Mouse (Mus musculus): Measurements from ENCODE around the gene Vmn2r21.
"Not testable (repeated sequence)": the region's sequence is repeated elsewhere in the genome, so short reads cannot be mapped to it uniquely, and the experiment has no call there.

The Vmn2r21 gene

GRCm38 (mm10) chr6:123533306-123533705, at the start of gene Vmn2r21:
Gene Vmn2r21 (minus strand): TSS chr6:123533406.
- not testable (repeated sequence) for DNase-seq (ENCODE audit: low spot score)

GRCm38 (mm10) chr6:123574698-123575097, 41.5 kb upstream of the Vmn2r21 start:
- DNase-seq (ENCODE audit: low spot score), result not testable (repeated sequence)

GRCm38 (mm10) chr6:123539755-123540154, 6.5 kb upstream of the Vmn2r21 start:
- DNase-seq (ENCODE audit: low spot score), result not testable (repeated sequence)

- DNase-seq (ENCODE audit: low spot score), result not testable (repeated sequence)
Measured at GRCm38 (mm10) chr6:123522263-123523011, 10.8 kb downstream of the Vmn2r21 start.

DNA sequence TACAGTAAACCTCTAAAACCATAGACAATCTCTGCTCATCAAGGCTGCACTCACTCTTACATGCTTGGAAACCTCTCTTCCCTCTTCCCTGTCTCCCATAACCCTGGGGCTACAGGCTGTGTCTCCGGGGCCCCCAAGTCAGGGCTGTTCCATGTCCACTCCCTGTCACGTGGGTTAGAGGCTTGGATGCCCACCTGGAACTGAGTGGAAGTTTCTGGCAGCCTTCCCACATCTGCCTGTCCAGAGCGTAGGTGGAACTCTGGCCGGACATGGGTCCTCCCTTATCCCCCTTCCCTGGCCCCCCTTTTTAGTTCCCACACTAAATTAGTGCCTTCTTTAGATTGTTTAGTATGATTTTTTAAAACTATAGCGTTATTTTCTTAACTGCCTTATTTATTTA, 60.2 kb downstream of the Vmn2r21 start:
- DNase-seq (ENCODE audit: low spot score), result not testable (repeated sequence)

DNA sequence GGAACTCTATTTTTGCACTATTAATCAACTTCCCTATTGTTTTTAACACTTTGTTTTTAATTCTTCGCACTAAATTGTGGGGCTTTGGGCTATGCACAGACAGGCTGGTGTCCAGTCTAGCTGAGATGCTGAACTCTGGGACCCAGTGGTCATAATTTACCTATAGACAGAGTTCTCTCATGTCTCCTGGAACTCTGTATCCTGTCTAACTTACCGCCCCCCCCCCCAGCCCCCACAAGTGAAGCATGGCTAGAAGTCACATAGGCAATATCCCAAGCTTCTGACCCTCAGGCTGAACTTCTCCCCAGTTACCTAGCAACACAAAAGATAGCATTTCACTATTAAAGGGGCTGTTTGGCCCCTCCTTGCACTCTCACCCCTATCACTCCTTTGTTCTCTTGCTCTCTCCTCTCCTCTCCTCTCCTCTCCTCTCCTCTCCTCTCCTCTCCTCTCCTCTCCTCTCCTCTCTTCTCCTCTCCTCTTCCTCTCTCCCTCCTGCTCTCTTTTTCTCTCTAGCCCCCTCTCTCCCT, 60.7 kb downstream of the Vmn2r21 start:
- DNase-seq (ENCODE audit: low spot score), result not testable (repeated sequence)

- DNase-seq (ENCODE audit: low spot score), result not testable (repeated sequence)
Measured at GRCm38 (mm10) chr6:123468651-123469050, 64.6 kb downstream of the Vmn2r21 start.
